Mouse (Mus musculus): ENCODE data around the gene Ttc26.
"Not testable (repeated sequence)": the region's sequence is repeated elsewhere in the genome, so short reads cannot be mapped to it uniquely, and the experiment has no call there.

Ttc26 gene

DNA sequence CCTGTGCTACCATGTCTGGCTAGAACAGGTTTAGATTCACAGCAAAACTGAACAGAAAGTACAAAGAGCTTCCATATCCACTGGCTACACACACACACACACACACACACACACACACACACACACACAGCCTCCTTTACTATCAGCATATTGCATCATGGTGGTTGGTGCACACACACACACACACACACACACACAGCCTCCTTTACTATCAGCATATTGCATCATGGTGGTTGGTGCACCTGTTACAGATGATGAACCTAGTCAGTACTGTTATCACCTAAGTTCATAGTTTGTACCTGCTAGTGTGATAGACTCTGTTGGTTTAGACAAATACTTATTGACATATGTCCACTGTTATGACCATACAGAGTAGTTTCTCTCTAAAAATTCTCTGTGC, 75.2 kb downstream of the Ttc26 start:
- not testable (repeated sequence) for DNase-seq (ENCODE audit: extremely low spot score)

DNA sequence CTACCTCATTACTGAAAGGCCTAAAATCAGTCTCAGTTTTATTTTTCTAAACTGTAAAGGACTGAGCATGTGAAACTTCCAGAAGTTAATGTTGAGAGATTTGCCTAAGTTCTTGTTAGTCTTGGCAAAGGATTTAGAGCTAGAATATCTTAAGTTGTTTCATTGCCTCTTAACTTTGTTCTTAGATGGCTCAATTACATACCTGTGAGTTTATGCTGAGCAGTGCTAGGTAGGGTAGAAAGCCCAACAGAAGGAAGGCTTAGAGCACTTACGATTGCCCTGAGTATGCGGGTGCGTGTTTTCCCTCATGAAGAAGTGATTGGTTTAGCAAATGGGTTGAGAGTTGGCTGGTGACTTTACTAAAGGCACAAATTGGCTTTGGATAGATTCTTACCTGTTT, 76.8 kb downstream of the Ttc26 start:
- no peak for DNase-seq (ENCODE audit: extremely low spot score)

DNA sequence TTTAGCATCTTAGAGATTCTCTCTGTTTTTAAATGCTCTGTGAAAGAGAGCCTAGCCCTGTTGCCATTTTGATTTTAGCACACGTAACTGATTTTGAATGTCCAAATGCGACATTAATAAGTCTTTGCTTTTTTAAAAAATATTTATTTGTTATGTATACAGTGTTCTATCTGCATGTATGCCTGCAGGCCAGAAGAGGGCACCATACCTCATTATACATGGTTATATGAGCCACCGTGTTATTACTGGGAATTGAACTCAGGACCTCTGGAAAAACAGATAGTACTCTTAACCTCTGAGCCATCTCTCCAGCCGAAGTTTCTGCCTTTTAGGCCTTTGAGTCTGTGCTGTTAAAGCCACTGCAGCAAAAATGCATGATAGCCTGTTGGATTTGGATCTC, 88.3 kb downstream of the Ttc26 start:
- DNase-seq (ENCODE audit: extremely low spot score) = no peak
